Mouse (Mus musculus): ENCODE results near the gene Ly6c1. TPM values are rescaled to one million over a fixed set of nuclear protein-coding genes. Genes with fewer than 3 reads are reported as not detected.
"Not testable (repeated sequence)": the region's sequence is repeated elsewhere in the genome, so short reads cannot be mapped to it uniquely, and the experiment has no call there.

The Ly6c1 gene
- polyA plus RNA-seq, 1 experiment from 2014 or later: 5.6 TPM

GRCm38 (mm10) chr15:75049811-75050210 lies 1.2 kb upstream of the Ly6c1 start:
- 87% methylated on average over 2 of the region's 2 CpGs for WGBS
- not testable (repeated sequence) for H3K4me1 ChIP-seq (replicated peaks; ENCODE audit: control insufficient read depth, insufficient read depth, low read length); H3K9me3 ChIP-seq (ENCODE audit: control insufficient read depth, low read length); H3K4me3 ChIP-seq (replicated peaks; ENCODE audit: low read length); H3K4me2 ChIP-seq (replicated peaks); ATAC-seq (ENCODE audit: low FRiP score); H3K9ac ChIP-seq; H3K27me3 ChIP-seq (ENCODE audit: control insufficient read depth, insufficient read depth, low read length); H3K36me3 ChIP-seq (replicated peaks; ENCODE audit: control insufficient read depth, insufficient read depth); DNase-seq (ENCODE audit: low spot score); H3K27ac ChIP-seq

GRCm38 (mm10) chr15:75047970-75048320 lies 685 bp downstream of the Ly6c1 start:
- WGBS: 92% methylated on average over 1 of the region's 1 CpGs
- not testable (repeated sequence) for H3K4me2 ChIP-seq (replicated peaks); H3K9me3 ChIP-seq (ENCODE audit: control insufficient read depth, low read length); H3K4me1 ChIP-seq (replicated peaks; ENCODE audit: control insufficient read depth, insufficient read depth, low read length); H3K36me3 ChIP-seq (replicated peaks; ENCODE audit: control insufficient read depth, insufficient read depth); DNase-seq (ENCODE audit: low spot score); H3K27me3 ChIP-seq (ENCODE audit: control insufficient read depth, insufficient read depth, low read length); ATAC-seq (ENCODE audit: low FRiP score); H3K9ac ChIP-seq; H3K4me3 ChIP-seq (replicated peaks; ENCODE audit: low read length); H3K27ac ChIP-seq

GRCm38 (mm10) chr15:75047313-75047969 lies 1.2 kb downstream of the Ly6c1 start:
- H3K4me2 ChIP-seq (replicated peaks); H3K36me3 ChIP-seq (replicated peaks; ENCODE audit: control insufficient read depth, insufficient read depth); ATAC-seq (ENCODE audit: low FRiP score); H3K9ac ChIP-seq; H3K4me3 ChIP-seq (replicated peaks; ENCODE audit: low read length); H3K27ac ChIP-seq; H3K4me1 ChIP-seq (replicated peaks; ENCODE audit: control insufficient read depth, insufficient read depth, low read length); H3K27me3 ChIP-seq (ENCODE audit: control insufficient read depth, insufficient read depth, low read length); DNase-seq (ENCODE audit: low spot score); H3K9me3 ChIP-seq (ENCODE audit: control insufficient read depth, low read length): not testable (repeated sequence)
- WGBS: 78% methylated on average over 5 of the region's 7 CpGs

- 83% methylated on average over 2 of the region's 3 CpGs for WGBS
- H3K36me3 ChIP-seq (replicated peaks; ENCODE audit: control insufficient read depth, insufficient read depth); H3K9me3 ChIP-seq (ENCODE audit: control insufficient read depth, low read length); H3K4me3 ChIP-seq (replicated peaks; ENCODE audit: low read length); H3K9ac ChIP-seq; H3K27me3 ChIP-seq (ENCODE audit: control insufficient read depth, insufficient read depth, low read length); H3K4me2 ChIP-seq (replicated peaks); H3K4me1 ChIP-seq (replicated peaks; ENCODE audit: control insufficient read depth, insufficient read depth, low read length); H3K27ac ChIP-seq; DNase-seq (ENCODE audit: low spot score); ATAC-seq (ENCODE audit: low FRiP score): not testable (repeated sequence)
Observed at GRCm38 (mm10) chr15:75045501-75045900, 3.1 kb downstream of the Ly6c1 start.

- not testable (repeated sequence) for H3K9ac ChIP-seq; ATAC-seq (ENCODE audit: low FRiP score); H3K27ac ChIP-seq; H3K4me3 ChIP-seq (replicated peaks; ENCODE audit: low read length); H3K27me3 ChIP-seq (ENCODE audit: control insufficient read depth, insufficient read depth, low read length); H3K9me3 ChIP-seq (ENCODE audit: control insufficient read depth, low read length); DNase-seq (ENCODE audit: low spot score); H3K36me3 ChIP-seq (replicated peaks; ENCODE audit: control insufficient read depth, insufficient read depth); H3K4me2 ChIP-seq (replicated peaks); H3K4me1 ChIP-seq (replicated peaks; ENCODE audit: control insufficient read depth, insufficient read depth, low read length)
- WGBS: 81% methylated on average over 6 of the region's 10 CpGs
Observed at GRCm38 (mm10) chr15:75021020-75021759, 27.4 kb downstream of the Ly6c1 start.

GRCm38 (mm10) chr15:75019446-75019845 lies 29.2 kb downstream of the Ly6c1 start:
- not testable (repeated sequence) for H3K4me2 ChIP-seq (replicated peaks); H3K9me3 ChIP-seq (ENCODE audit: control insufficient read depth, low read length); ATAC-seq (ENCODE audit: low FRiP score); H3K4me1 ChIP-seq (replicated peaks; ENCODE audit: control insufficient read depth, insufficient read depth, low read length); H3K27me3 ChIP-seq (ENCODE audit: control insufficient read depth, insufficient read depth, low read length); H3K9ac ChIP-seq; H3K36me3 ChIP-seq (replicated peaks; ENCODE audit: control insufficient read depth, insufficient read depth); H3K27ac ChIP-seq; H3K4me3 ChIP-seq (replicated peaks; ENCODE audit: low read length)
- peak; percentile 25 for DNase-seq (ENCODE audit: low spot score)
- WGBS: 30% methylated on average over 2 of the region's 2 CpGs

Other genes starting within 250 kb of the Ly6c1 start
- gene Gml2, start 229.8 kb downstream of the Ly6c1 start, polyA plus RNA-seq (2014; fragmentation: Nextera tagmentation; extraction: Ambion mirVana): not detected in 2 replicates
- gene 2010109I03Rik, start 151.8 kb downstream of the Ly6c1 start, polyA plus RNA-seq (2014; fragmentation: Nextera tagmentation; extraction: Ambion mirVana): not detected in 2 replicates
- gene Ly6i, start 65.4 kb downstream of the Ly6c1 start, polyA plus RNA-seq (2014; fragmentation: Nextera tagmentation; extraction: Ambion mirVana): not detected in 2 replicates
- gene Ly6a, start 50.8 kb downstream of the Ly6c1 start, polyA plus RNA-seq (2014; fragmentation: Nextera tagmentation; extraction: Ambion mirVana): 0.81 and 1.2 TPM in 2 replicates
- gene Ly6c2, start 63.1 kb upstream of the Ly6c1 start, polyA plus RNA-seq (2014; fragmentation: Nextera tagmentation; extraction: Ambion mirVana): 0.39 TPM in 1 of 2 replicates, not detected in the other
- gene Ly6g, start 106.4 kb upstream of the Ly6c1 start, polyA plus RNA-seq (2014; fragmentation: Nextera tagmentation; extraction: Ambion mirVana): not detected in 2 replicates
- gene BC025446, start 167.5 kb upstream of the Ly6c1 start, polyA plus RNA-seq (2014; fragmentation: Nextera tagmentation; extraction: Ambion mirVana): not detected in 2 replicates
- not detected in 2 replicates for gene Ly6f, start 219.6 kb upstream of the Ly6c1 start, polyA plus RNA-seq (2014; fragmentation: Nextera tagmentation; extraction: Ambion mirVana)